Mouse (Mus musculus) liver, embryonic 14.5 days (tissue): Measurements from ENCODE around the gene Hmga1.

Source experiments
- CTCF ChIP-seq: IDR thresholded peaks from 2 replicates; pipeline ENCODE4 v1.5.1; 2016; ENCODE audit warnings: antibody characterized with exemption, low read depth, control low read depth
- EP300 ChIP-seq: IDR thresholded peaks from 2 replicates; pipeline ENCODE4 v1.6.1; 2016; ENCODE audit warnings: antibody characterized with exemption, low read depth

DNA sequence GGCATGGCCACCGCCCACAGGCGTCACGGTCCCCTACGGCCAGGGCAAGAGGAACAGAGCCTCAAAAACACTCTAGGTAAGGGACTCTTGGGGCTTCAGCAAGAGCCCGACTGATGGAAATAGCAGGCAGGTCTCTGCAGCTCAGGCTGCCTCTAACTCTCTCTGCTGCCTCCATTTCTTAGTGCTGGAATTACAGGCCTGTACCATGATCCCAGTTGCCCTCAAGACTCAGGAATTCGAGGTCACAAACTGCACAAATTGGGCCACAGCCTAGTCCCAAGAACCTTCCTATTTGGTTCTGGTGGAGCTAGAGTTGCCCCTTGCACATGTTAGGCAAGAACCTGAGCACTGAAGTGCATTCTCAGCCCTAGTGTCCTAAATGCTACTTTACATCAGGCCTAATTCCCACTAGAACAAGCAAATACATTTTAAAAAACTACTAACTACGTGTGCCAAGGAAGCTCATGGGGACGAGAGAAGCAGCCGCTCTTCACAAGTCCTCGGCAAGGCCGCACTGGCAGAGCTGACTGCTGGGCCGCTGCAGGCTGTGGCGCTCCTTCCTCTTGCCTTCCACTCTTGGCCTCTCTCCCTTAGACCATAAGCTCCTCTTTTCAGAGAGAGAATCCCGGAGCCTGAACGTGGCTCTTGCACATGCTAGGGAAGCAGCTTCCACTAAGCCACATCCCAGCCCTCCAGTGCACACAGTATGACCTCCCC lies 39.5 kb downstream of the Hmga1 start:
- TF ChIP-seq CTCF, result no peak
- no peak for TF ChIP-seq EP300
